Mouse (Mus musculus): ENCODE measurements around the gene Kirrel3. TPM values are rescaled to one million over a fixed set of nuclear protein-coding genes. Genes with fewer than 3 reads are reported as not detected.

Gene Kirrel3
- polyA plus RNA-seq, 1 experiment from 2014 or later, result 2.3 TPM

- Histone ChIP-seq H3K4me3 (replicated peaks; ENCODE audit: low read length) (no peak overlapping the region), H3K4me2 (ENCODE audit: low read depth, low read length) (no peak overlapping the region), H3K27ac (ENCODE audit: low read length) (no peak overlapping the region), H3K36me3 (ENCODE audit: control insufficient read depth, insufficient read depth, low read length) (no peaks in the 10 kb centered on the region), H3K27me3 (ENCODE audit: control insufficient read depth, insufficient read depth, low read length) (no peaks in the 10 kb centered on the region), H3K4me1 (ENCODE audit: control insufficient read depth, insufficient read depth, low read length) (peaks cover 4% of the 10 kb centered on the region; the same call in 1 of the 2 replicates), H3K9me3 (replicated peaks; ENCODE audit: control insufficient read depth, low read length) (no peaks in the 10 kb centered on the region), H3K9ac (ENCODE audit: low read length) (no peak overlapping the region)
- 87% methylated on average over 5 of the region's 5 CpGs for WGBS
- no peak for ATAC-seq (ENCODE audit: insufficient read depth, low FRiP score)
Measured at GRCm38 (mm10) chr9:35059881-35060280, 574.2 kb downstream of the Kirrel3 start.

GRCm38 (mm10) chr9:35061446-35061845 is 575.8 kb downstream of the Kirrel3 start:
- WGBS, result 68% methylated on average over 2 of the region's 2 CpGs
- Histone ChIP-seq H3K36me3 (ENCODE audit: control insufficient read depth, insufficient read depth, low read length) (no peaks in the 10 kb centered on the region), H3K27ac (ENCODE audit: low read length) (no peak overlapping the region), H3K9me3 (replicated peaks; ENCODE audit: control insufficient read depth, low read length) (no peaks in the 10 kb centered on the region), H3K4me3 (replicated peaks; ENCODE audit: low read length) (no peak overlapping the region), H3K4me1 (ENCODE audit: control insufficient read depth, insufficient read depth, low read length) (peaks cover 4% of the 10 kb centered on the region; the same call in 1 of the 2 replicates), H3K4me2 (ENCODE audit: low read depth, low read length) (no peak overlapping the region), H3K9ac (ENCODE audit: low read length) (no peak overlapping the region), H3K27me3 (ENCODE audit: control insufficient read depth, insufficient read depth, low read length) (no peaks in the 10 kb centered on the region)
- ATAC-seq (ENCODE audit: insufficient read depth, low FRiP score), result no peak
